Mouse (Mus musculus): Measurements from ENCODE around the gene Sh3bp5.

DNA sequence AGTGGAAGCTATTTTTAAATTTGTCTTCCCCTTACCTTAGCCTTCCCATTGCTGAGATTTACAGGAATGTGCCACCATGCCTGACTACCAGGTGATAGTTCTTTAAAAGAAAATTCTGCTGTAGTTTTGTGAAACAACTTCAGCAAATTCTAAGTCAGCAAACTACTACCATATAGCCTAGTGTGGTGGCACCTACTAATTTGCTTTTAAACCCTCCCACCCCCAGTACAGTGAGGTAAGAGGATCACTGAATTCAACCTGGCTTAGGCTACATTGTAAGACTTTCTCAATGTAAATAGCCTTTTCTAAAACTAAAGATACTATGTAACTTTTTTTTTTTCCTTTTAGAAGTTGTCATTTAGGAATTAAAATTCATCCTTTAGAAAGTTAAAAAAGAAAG, 97.9 kb downstream of the Sh3bp5 start:
- TF ChIP-seq MAFK (IDR thresholded peaks at IDR 0.05; ENCODE audit: insufficient read depth, low read depth, low read length) (no peak), ZNF384 (IDR thresholded peaks at IDR 0.05; ENCODE audit: low read depth, low read length) (no peak), HCFC1 (IDR thresholded peaks at IDR 0.05; ENCODE audit: borderline replicate concordance, insufficient read depth, low read length) (no peak)

Measured in ES-E14 (cell line).